Comparison of ENCODE assay signal across 9 mouse cellular contexts in the genomic region with DNA sequence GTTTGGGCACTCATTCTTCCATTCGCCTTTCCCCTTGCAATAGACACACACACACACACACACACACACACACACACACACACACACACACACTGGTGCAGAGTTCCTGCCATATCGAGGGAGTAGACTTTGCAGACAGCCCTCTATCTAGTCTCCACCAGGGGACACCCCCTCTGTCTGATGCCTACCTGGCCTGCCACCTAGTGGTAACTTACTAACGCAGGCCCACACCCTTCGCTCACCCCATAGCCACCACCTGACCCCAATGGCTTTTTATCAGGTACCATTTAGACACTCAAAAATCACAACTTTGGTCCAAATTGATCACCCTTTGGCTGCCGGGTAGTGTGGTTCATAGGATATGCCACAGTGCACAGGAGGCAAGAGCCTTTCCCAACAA. TPM values are rescaled to one million over a fixed set of nuclear protein-coding genes. Genes with fewer than 3 reads are reported as not detected.
A peak's percentile ranks its signal among the peaks of the same experiment; 100 is the strongest.
DNase-seq lines count a peak whose midpoint lies in the region; ATAC-seq and TF ChIP-seq lines count a peak whose summit lies in the region.
"Had no signal": no experiment of that assay in that cellular context is flagged by ENCODE, and none has a peak within 500 bp of the region (broad histone marks: within the 10 kb centered on the region; RNA-seq: fewer than 3 reads in every experiment).

No protein-coding gene starts in this region.

- H3K27ac ChIP-seq in layer of hippocampus, adult 2 months = no peak overlapping the region
- H3K27ac ChIP-seq in hindbrain, embryonic 15.5 days (replicated peaks) = no peak overlapping the region
- H3K27ac ChIP-seq in limb, embryonic 10.5 days = no peak overlapping the region
- H3K27ac ChIP-seq: lung, embryonic 15.5 days had no signal

- no peak for DNase-seq in layer of hippocampus, adult 2 months (ENCODE audit: low spot score in 2 of 2)
- no peak for DNase-seq in layer of hippocampus, postnatal 36 days
- DNase-seq in Patski (ENCODE audit: low read depth, low spot score) = no peak
- DNase-seq in natural killer cell, adult 2 months (ENCODE audit: low spot score in 2 of 2) = peak; percentile 26 to 49
- no peak for DNase-seq in limb, embryonic 10.5 days (ENCODE audit: low spot score)
- no peak for DNase-seq in urinary bladder, postnatal 36 days (ENCODE audit: low spot score in 2 of 2)
- no peak for DNase-seq in gastrocnemius, postnatal 25 days

- H3K9me3 ChIP-seq in hindbrain, embryonic 15.5 days = no peaks in the 10 kb centered on the region
- no peaks in the 10 kb centered on the region for H3K9me3 ChIP-seq in limb, embryonic 10.5 days (replicated peaks)
- H3K9me3 ChIP-seq: lung, embryonic 15.5 days had no signal

- peak; percentile 69 for TF ChIP-seq CTCF in layer of hippocampus, adult 2 months (conservative IDR thresholded peaks at IDR 0.05)
- TF ChIP-seq CTCF in Patski (IDR thresholded peaks at IDR 0.05) = peak; percentile 51

- CTCF ChIA-PET in Patski (lab: Charles Lee) = no interaction called here

- H3K4me2 ChIP-seq in hindbrain, embryonic 15.5 days = no peak overlapping the region

- 43% methylated on average over 5 of the region's 5 CpGs for WGBS in hindbrain, embryonic 15.5 days
- 58% methylated on average over 5 of the region's 5 CpGs for WGBS in limb, embryonic 10.5 days

- in situ Hi-C loops in Patski (cut with MboI; ENCODE audit: low pct_unique_long_range_greater_than_20kb) = loop anchor here (25.0 kb wide), 1 partner anchor 947 kb away; the partner anchor contains the start of gene Man2a1

- no peak overlapping the region for H3K4me3 ChIP-seq in layer of hippocampus, adult 2 months
- H3K4me3 ChIP-seq in hindbrain, embryonic 15.5 days = no peak overlapping the region
- H3K4me3 ChIP-seq in limb, embryonic 10.5 days = no peak overlapping the region
- H3K4me3 ChIP-seq: lung, embryonic 15.5 days had no signal

- H3K27me3 ChIP-seq in Patski = no peaks in the 10 kb centered on the region
- no peaks in the 10 kb centered on the region for H3K27me3 ChIP-seq in hindbrain, embryonic 15.5 days
- H3K27me3 ChIP-seq in limb, embryonic 10.5 days (ENCODE audit: low read depth, poor library complexity, severe bottlenecking) = no peaks in the 10 kb centered on the region
- H3K27me3 ChIP-seq: lung, embryonic 15.5 days had no signal

- peaks cover 8% of the 10 kb centered on the region for H3K4me1 ChIP-seq in hindbrain, embryonic 15.5 days (replicated peaks)
- H3K4me1 ChIP-seq in limb, embryonic 10.5 days = no peaks in the 10 kb centered on the region

- H3K9ac ChIP-seq in hindbrain, embryonic 15.5 days = no peak overlapping the region
- H3K9ac ChIP-seq: lung, embryonic 15.5 days had no signal

- no peaks in the 10 kb centered on the region for H3K36me3 ChIP-seq in hindbrain, embryonic 15.5 days
- H3K36me3 ChIP-seq in limb, embryonic 10.5 days = no peaks in the 10 kb centered on the region
- H3K36me3 ChIP-seq: lung, embryonic 15.5 days had no signal

- POLR2A ChIA-PET in Patski (lab: Charles Lee) = no interaction called here

- no peak for ATAC-seq in Patski
- peak; percentile 39; the same call in 1 of the 2 replicates for ATAC-seq in hindbrain, embryonic 15.5 days (ENCODE audit: low FRiP score, low read depth)

RNA-seq across cellular contexts. Expression of gene Tmem232, which starts 18.7 kb away (rescaled TPM):
- under 1 TPM; 0.91 to 0.97 TPM for total RNA-seq in layer of hippocampus, adult 2 months (2021)
- 1 to 10 TPM; 1.1 TPM for total RNA-seq in layer of hippocampus, postnatal 36 days (2021)
- polyA plus RNA-seq in Patski (2021) = not detected
- polyA plus RNA-seq in hindbrain, embryonic 15.5 days (2015; fragmentation: Nextera tagmentation; extraction: Ambion mirVana) = 0.41 and 0.74 TPM in 2 replicates
- polyA plus RNA-seq in limb, embryonic 10.5 days (2016; fragmentation: Nextera tagmentation; extraction: Ambion mirVana) = 0.13 and 0.16 TPM in 2 replicates
- total RNA-seq in gastrocnemius, postnatal 25 days (2021) = 10 to 100 TPM in 1 of 2 experiments, 1 to 10 TPM in 1; 6.4 to 14.0 TPM

RNA-seq across cellular contexts. Expression of gene Vapa, which starts 54.1 kb away (rescaled TPM):
- 100 to 1,000 TPM; 131 to 137 TPM for total RNA-seq in layer of hippocampus, adult 2 months (2021)
- 100 to 1,000 TPM; 128 to 144 TPM for total RNA-seq in layer of hippocampus, postnatal 36 days (2021)
- 141 TPM for polyA plus RNA-seq in Patski (2021)
- 264 and 270 TPM in 2 replicates for polyA plus RNA-seq in hindbrain, embryonic 15.5 days (2015; fragmentation: Nextera tagmentation; extraction: Ambion mirVana)
- polyA plus RNA-seq in limb, embryonic 10.5 days (2016; fragmentation: Nextera tagmentation; extraction: Ambion mirVana) = 165 TPM in 2 replicates
- total RNA-seq in gastrocnemius, postnatal 25 days (2021) = 100 to 1,000 TPM; 121 to 125 TPM

Comparison
In these comparisons a context has a peak if more than half of its experiments do, and no peak if none do; other contexts are left out.
1. DNase-seq: peak in natural killer cell, adult 2 months (2 of 2); none in layer of hippocampus, adult 2 months (0 of 2), layer of hippocampus, postnatal 36 days (0 of 2), Patski (single experiment), limb, embryonic 10.5 days (single experiment), urinary bladder, postnatal 36 days (0 of 2) and gastrocnemius, postnatal 25 days (single experiment).